Mouse (Mus musculus): Measurements from ENCODE around the gene Nup93. TPM values are rescaled to one million over a fixed set of nuclear protein-coding genes. Genes with fewer than 3 reads are reported as not detected.

Nup93 gene
- polyA plus RNA-seq, 1 experiment from 2014 or later = 135 TPM

GRCm38 (mm10) chr8:94314069-94314468 lies 99.7 kb downstream of the Nup93 start:
- H3K9ac ChIP-seq (ENCODE audit: low read length) = no peak overlapping the region
- no peaks in the 10 kb centered on the region; the same call in 1 of the 2 replicates for H3K36me3 ChIP-seq (ENCODE audit: control insufficient read depth, insufficient read depth, low read length)
- H3K4me3 ChIP-seq (ENCODE audit: low read depth, low read length) = no peak overlapping the region
- no peak overlapping the region for H3K27ac ChIP-seq (ENCODE audit: low read depth, low read length)
- H3K4me2 ChIP-seq (ENCODE audit: low read depth, low read length, severe bottlenecking) = no peak overlapping the region
- H3K4me1 ChIP-seq (replicated peaks; ENCODE audit: control insufficient read depth, insufficient read depth, low read length) = no peaks in the 10 kb centered on the region
- H3K9me3 ChIP-seq (ENCODE audit: control insufficient read depth, low read length) = no peaks in the 10 kb centered on the region
- ATAC-seq (replicated peaks; ENCODE audit: low FRiP score) = no peak
- H3K27me3 ChIP-seq (ENCODE audit: control insufficient read depth, insufficient read depth, low read length) = no peaks in the 10 kb centered on the region
- WGBS = 91% methylated on average over 2 of the region's 2 CpGs
- no peak for DNase-seq (ENCODE audit: low spot score)

- no peak for ATAC-seq (replicated peaks; ENCODE audit: low FRiP score)
- H3K9me3 ChIP-seq (ENCODE audit: control insufficient read depth, low read length) = no peaks in the 10 kb centered on the region
- WGBS = 89% methylated on average over 2 of the region's 2 CpGs
- H3K27ac ChIP-seq (ENCODE audit: low read depth, low read length) = no peak overlapping the region
- H3K27me3 ChIP-seq (ENCODE audit: control insufficient read depth, insufficient read depth, low read length) = no peaks in the 10 kb centered on the region
- no peak overlapping the region for H3K9ac ChIP-seq (ENCODE audit: low read length)
- no peak overlapping the region for H3K4me3 ChIP-seq (ENCODE audit: low read depth, low read length)
- H3K36me3 ChIP-seq (ENCODE audit: control insufficient read depth, insufficient read depth, low read length) = no peaks in the 10 kb centered on the region
- H3K4me1 ChIP-seq (replicated peaks; ENCODE audit: control insufficient read depth, insufficient read depth, low read length) = no peaks in the 10 kb centered on the region
- no peak overlapping the region for H3K4me2 ChIP-seq (ENCODE audit: low read depth, low read length, severe bottlenecking)
- no peak for DNase-seq (ENCODE audit: low spot score)
Measured at GRCm38 (mm10) chr8:94317249-94317648, 102.9 kb downstream of the Nup93 start.

GRCm38 (mm10) chr8:94317691-94318090 lies 103.3 kb downstream of the Nup93 start:
- H3K27me3 ChIP-seq (ENCODE audit: control insufficient read depth, insufficient read depth, low read length) = no peaks in the 10 kb centered on the region

GRCm38 (mm10) chr8:94320036-94320435 lies 105.7 kb downstream of the Nup93 start:
- ATAC-seq (replicated peaks; ENCODE audit: low FRiP score) (no peak), DNase-seq (ENCODE audit: low spot score) (no peak)
- no peaks in the 10 kb centered on the region for H3K27me3 ChIP-seq (ENCODE audit: control insufficient read depth, insufficient read depth, low read length)
- H3K9ac ChIP-seq (ENCODE audit: low read length) = no peak overlapping the region
- H3K4me1 ChIP-seq (replicated peaks; ENCODE audit: control insufficient read depth, insufficient read depth, low read length) = no peaks in the 10 kb centered on the region
- no peak overlapping the region for H3K4me2 ChIP-seq (ENCODE audit: low read depth, low read length, severe bottlenecking)
- no peaks in the 10 kb centered on the region for H3K36me3 ChIP-seq (ENCODE audit: control insufficient read depth, insufficient read depth, low read length)
- H3K4me3 ChIP-seq (ENCODE audit: low read depth, low read length) = no peak overlapping the region
- H3K27ac ChIP-seq (ENCODE audit: low read depth, low read length) = no peak overlapping the region
- WGBS = 94% methylated on average over 2 of the region's 2 CpGs
- no peaks in the 10 kb centered on the region for H3K9me3 ChIP-seq (ENCODE audit: control insufficient read depth, low read length)

More at GRCm38 (mm10) chr8:94317691-94318090, 103.3 kb downstream of the Nup93 start:
- no peaks in the 10 kb centered on the region for H3K36me3 ChIP-seq (ENCODE audit: control insufficient read depth, insufficient read depth, low read length)
- H3K27ac ChIP-seq (ENCODE audit: low read depth, low read length) = no peak overlapping the region
- ATAC-seq (replicated peaks; ENCODE audit: low FRiP score) = no peak
- no peaks in the 10 kb centered on the region for H3K4me1 ChIP-seq (replicated peaks; ENCODE audit: control insufficient read depth, insufficient read depth, low read length)
- H3K4me2 ChIP-seq (ENCODE audit: low read depth, low read length, severe bottlenecking) = no peak overlapping the region
- no peak for DNase-seq (ENCODE audit: low spot score)
- 95% methylated on average over 2 of the region's 2 CpGs for WGBS
- H3K9ac ChIP-seq (ENCODE audit: low read length) = no peak overlapping the region
- no peaks in the 10 kb centered on the region for H3K9me3 ChIP-seq (ENCODE audit: control insufficient read depth, low read length)
- no peak overlapping the region for H3K4me3 ChIP-seq (ENCODE audit: low read depth, low read length)

- Histone ChIP-seq H3K4me2 (ENCODE audit: low read depth, low read length, severe bottlenecking) (no peak overlapping the region), H3K4me3 (ENCODE audit: low read depth, low read length) (no peak overlapping the region), H3K27me3 (ENCODE audit: control insufficient read depth, insufficient read depth, low read length) (no peaks in the 10 kb centered on the region), H3K36me3 (ENCODE audit: control insufficient read depth, insufficient read depth, low read length) (no peaks in the 10 kb centered on the region), H3K9me3 (ENCODE audit: control insufficient read depth, low read length) (no peaks in the 10 kb centered on the region), H3K4me1 (replicated peaks; ENCODE audit: control insufficient read depth, insufficient read depth, low read length) (no peaks in the 10 kb centered on the region), H3K9ac (ENCODE audit: low read length) (no peak overlapping the region), H3K27ac (ENCODE audit: low read depth, low read length) (no peak overlapping the region)
- ATAC-seq (replicated peaks; ENCODE audit: low FRiP score) (no peak), DNase-seq (ENCODE audit: low spot score) (no peak)
- WGBS = 77% methylated on average over 4 of the region's 4 CpGs
Measured at GRCm38 (mm10) chr8:94322083-94322482, 107.7 kb downstream of the Nup93 start.

GRCm38 (mm10) chr8:94323041-94323440 lies 108.7 kb downstream of the Nup93 start:
- Histone ChIP-seq H3K27ac (ENCODE audit: low read depth, low read length) (no peak overlapping the region), H3K4me1 (replicated peaks; ENCODE audit: control insufficient read depth, insufficient read depth, low read length) (no peaks in the 10 kb centered on the region), H3K4me3 (ENCODE audit: low read depth, low read length) (no peak overlapping the region), H3K27me3 (ENCODE audit: control insufficient read depth, insufficient read depth, low read length) (no peaks in the 10 kb centered on the region), H3K4me2 (ENCODE audit: low read depth, low read length, severe bottlenecking) (no peak overlapping the region), H3K9me3 (ENCODE audit: control insufficient read depth, low read length) (no peaks in the 10 kb centered on the region), H3K36me3 (ENCODE audit: control insufficient read depth, insufficient read depth, low read length) (no peaks in the 10 kb centered on the region), H3K9ac (ENCODE audit: low read length) (no peak overlapping the region)
- ATAC-seq (replicated peaks; ENCODE audit: low FRiP score) = no peak
- 91% methylated on average over 6 of the region's 6 CpGs for WGBS
- no peak for DNase-seq (ENCODE audit: low spot score)

- Histone ChIP-seq H3K9ac (ENCODE audit: low read length) (no peak overlapping the region), H3K4me1 (replicated peaks; ENCODE audit: control insufficient read depth, insufficient read depth, low read length) (no peaks in the 10 kb centered on the region), H3K9me3 (ENCODE audit: control insufficient read depth, low read length) (no peaks in the 10 kb centered on the region), H3K4me2 (ENCODE audit: low read depth, low read length, severe bottlenecking) (no peak overlapping the region), H3K27ac (ENCODE audit: low read depth, low read length) (no peak overlapping the region), H3K36me3 (ENCODE audit: control insufficient read depth, insufficient read depth, low read length) (no peaks in the 10 kb centered on the region), H3K4me3 (ENCODE audit: low read depth, low read length) (no peak overlapping the region), H3K27me3 (ENCODE audit: control insufficient read depth, insufficient read depth, low read length) (no peaks in the 10 kb centered on the region)
- ATAC-seq (replicated peaks; ENCODE audit: low FRiP score) = no peak
- DNase-seq (ENCODE audit: low spot score) = no peak
- 60% methylated on average over 12 of the region's 12 CpGs for WGBS
Measured at GRCm38 (mm10) chr8:94324071-94324470, 109.7 kb downstream of the Nup93 start.

GRCm38 (mm10) chr8:94326016-94326415 lies 111.7 kb downstream of the Nup93 start:
- WGBS = 80% methylated on average over 4 of the region's 4 CpGs
- H3K4me1 ChIP-seq (replicated peaks; ENCODE audit: control insufficient read depth, insufficient read depth, low read length) = no peaks in the 10 kb centered on the region
- no peak overlapping the region for H3K4me3 ChIP-seq (ENCODE audit: low read depth, low read length)
- no peaks in the 10 kb centered on the region for H3K36me3 ChIP-seq (ENCODE audit: control insufficient read depth, insufficient read depth, low read length)
- no peak for ATAC-seq (replicated peaks; ENCODE audit: low FRiP score)
- H3K9me3 ChIP-seq (ENCODE audit: control insufficient read depth, low read length) = no peaks in the 10 kb centered on the region
- H3K27me3 ChIP-seq (ENCODE audit: control insufficient read depth, insufficient read depth, low read length) = no peaks in the 10 kb centered on the region
- no peak overlapping the region for H3K9ac ChIP-seq (ENCODE audit: low read length)
- no peak for DNase-seq (ENCODE audit: low spot score)
- no peak overlapping the region for H3K27ac ChIP-seq (ENCODE audit: low read depth, low read length)
- H3K4me2 ChIP-seq (ENCODE audit: low read depth, low read length, severe bottlenecking) = no peak overlapping the region

- Histone ChIP-seq H3K36me3 (ENCODE audit: control insufficient read depth, insufficient read depth, low read length) (no peaks in the 10 kb centered on the region), H3K4me2 (ENCODE audit: low read depth, low read length, severe bottlenecking) (no peak within 1 kb of the TSS), H3K9ac (ENCODE audit: low read length) (no peak within 1 kb of the TSS), H3K9me3 (ENCODE audit: control insufficient read depth, low read length) (no peaks in the 10 kb centered on the region), H3K27me3 (ENCODE audit: control insufficient read depth, insufficient read depth, low read length) (no peaks in the 10 kb centered on the region), H3K4me3 (ENCODE audit: low read depth, low read length) (no peak within 1 kb of the TSS), H3K27ac (ENCODE audit: low read depth, low read length) (no peak within 1 kb of the TSS), H3K4me1 (replicated peaks; ENCODE audit: control insufficient read depth, insufficient read depth, low read length) (no peaks in the 10 kb centered on the region)
- DNase-seq (ENCODE audit: low spot score) (no peak), ATAC-seq (replicated peaks; ENCODE audit: low FRiP score) (no peak)
- WGBS = 86% methylated on average over 21 of the region's 21 CpGs
Measured at GRCm38 (mm10) chr8:94328932-94329728, 114.8 kb downstream of the Nup93 start, which contains the start of gene Slc12a3. TSS of gene Slc12a3 (plus strand) at chr8:94329201.
